Mouse (Mus musculus): ENCODE results near the gene Olfr790.

The Olfr790 gene

DNA sequence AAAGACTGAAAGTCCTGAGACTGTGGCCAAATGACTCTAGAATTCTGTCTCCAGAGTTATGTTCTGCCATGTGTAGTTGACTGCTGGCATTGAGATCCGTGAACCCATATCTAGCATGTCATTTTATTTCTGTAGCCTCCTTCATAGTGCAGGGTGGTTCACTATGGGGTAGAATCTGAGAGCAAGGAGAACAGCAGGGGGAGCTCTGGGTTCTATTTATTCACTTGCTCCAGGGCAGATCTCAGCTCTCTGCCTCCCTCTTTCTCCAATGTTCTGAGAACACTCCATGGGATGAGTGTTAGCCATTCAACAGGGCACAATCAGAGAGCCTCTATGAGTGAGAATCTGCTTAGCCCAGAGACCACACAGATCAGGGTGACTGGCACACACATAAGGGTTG lies 51.1 kb downstream of the Olfr790 start:
- no peak overlapping the region for H3K4me3 ChIP-seq (replicated peaks; ENCODE audit: low read length)
- no peaks in the 10 kb centered on the region for H3K27me3 ChIP-seq (ENCODE audit: insufficient read depth, low read length)
- H3K9me3 ChIP-seq (ENCODE audit: low read length): peaks cover 17% of the 10 kb centered on the region
- TF ChIP-seq CTCF (conservative IDR thresholded peaks at IDR 0.05; ENCODE audit: low read length) (peak; percentile 28; the same call in 1 of the 2 replicates), POU5F1 (IDR thresholded peaks at IDR 0.05; ENCODE audit: borderline replicate concordance, low read length) (no peak), NANOG (IDR thresholded peaks at IDR 0.05; ENCODE audit: borderline replicate concordance, low read length) (no peak)
- no peaks in the 10 kb centered on the region for H3K36me3 ChIP-seq (ENCODE audit: insufficient read depth, low read length)
- no peaks in the 10 kb centered on the region for H3K4me1 ChIP-seq (replicated peaks; ENCODE audit: low read depth, low read length)

Data from E14TG2a.4 (cell line).